Mouse (Mus musculus) embryonic facial prominence, embryonic 15.5 days (tissue): ENCODE measurements around the gene Zcchc10. TPM values are rescaled to one million over a fixed set of nuclear protein-coding genes. Genes with fewer than 3 reads are reported as not detected.
"Not testable (repeated sequence)": the region's sequence is repeated elsewhere in the genome, so short reads cannot be mapped to it uniquely, and the experiment has no call there.

Experiments used
- ATAC-seq: fragments of 200-750 bp; cut with Nextera tagmentation; 2 replicates; pipeline ENCODE4 v1.8.0; 2017; ENCODE audit warnings: low read depth, moderate TSS enrichment; ENCODE audit not compliant: insufficient number of reproducible peaks, low FRiP score, low TSS enrichment
- H3K27ac ChIP-seq: fragments of 300-500 bp; sonication (generic); replicated peaks from 2 replicates; pipeline ENCODE4 v1.5.1; 2015; ENCODE audit warnings: mild to moderate bottlenecking, inconsistent platforms
- H3K27me3 ChIP-seq: fragments of 300-500 bp; sonication (generic); 2 replicates; pipeline ENCODE4 v1.6.1; 2015; ENCODE audit warnings: inconsistent platforms
- H3K36me3 ChIP-seq: fragments of 300-500 bp; sonication (generic); 2 replicates; pipeline ENCODE4 v1.6.1; 2015; ENCODE audit warnings: mild to moderate bottlenecking, inconsistent platforms
- H3K4me1 ChIP-seq: fragments of 300-500 bp; sonication (generic); 2 replicates; pipeline ENCODE4 v1.6.1; 2015; ENCODE audit warnings: inconsistent platforms
- H3K4me2 ChIP-seq: fragments of 300-500 bp; sonication (generic); replicated peaks from 2 replicates; pipeline ENCODE4 v1.6.1; 2015; ENCODE audit warnings: mild to moderate bottlenecking, inconsistent platforms
- H3K4me3 ChIP-seq: fragments of 300-500 bp; sonication (generic); replicated peaks from 2 replicates; pipeline ENCODE4 v1.5.1; 2015; ENCODE audit warnings: mild to moderate bottlenecking, inconsistent platforms
- H3K9ac ChIP-seq: fragments of 300-500 bp; sonication (generic); 2 replicates; pipeline ENCODE4 v1.6.1; 2015; ENCODE audit warnings: inconsistent platforms
- H3K9me3 ChIP-seq: fragments of 300-500 bp; sonication (generic); replicated peaks from 2 replicates; pipeline ENCODE4 v1.6.1; 2016; ENCODE audit warnings: inconsistent platforms
- WGBS: fragments of 180-500 bp; shearing (Covaris S2); methylation state at CpG from one replicate; pipeline ENCODE4 v1.1.7; 2015; 5-methylcytosine and 5-hydroxymethylcytosine counted together
- polyA plus RNA-seq: library from polyadenylated mRNA; unstranded; fragments of >200 nt; fragmentation: Nextera tagmentation; extraction: Ambion mirVana; gene quantifications from 2 replicates; pipeline ENCODE4 v1.2.1, GENCODE M21; 2015

Gene Zcchc10
- polyA plus RNA-seq, 1 experiment from 2014 or later: 16.3 TPM

DNA sequence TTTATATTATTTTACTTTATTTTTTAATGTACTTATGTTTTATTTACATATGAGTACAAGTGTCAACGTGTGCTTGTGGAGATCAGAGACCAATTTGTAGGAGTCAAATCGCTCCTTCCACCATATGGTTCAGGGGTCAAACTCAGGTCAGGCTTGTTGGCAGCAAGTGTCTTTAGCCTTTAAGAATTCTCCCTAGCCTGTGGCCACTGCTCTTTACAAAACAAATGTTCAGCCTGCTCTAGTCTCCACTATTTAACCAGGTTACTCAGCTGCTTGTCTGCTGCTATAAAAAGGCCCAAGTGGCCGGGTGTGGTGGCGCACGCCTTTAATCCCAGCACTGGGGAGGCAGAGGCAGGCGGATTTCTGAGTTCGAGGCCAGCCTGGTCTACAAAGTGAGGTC, 6.4 kb upstream of the Zcchc10 start:
- Histone ChIP-seq H3K9ac (no peak overlapping the region), H3K4me3 (no peak overlapping the region), H3K36me3 (no peaks in the 10 kb centered on the region), H3K4me1 (no peaks in the 10 kb centered on the region), H3K4me2 (no peak overlapping the region), H3K27me3 (no peaks in the 10 kb centered on the region), H3K9me3 (no peaks in the 10 kb centered on the region), H3K27ac (no peak overlapping the region)
- ATAC-seq: no peak
- WGBS: 62% methylated on average over 7 of the region's 7 CpGs

- not testable (repeated sequence) for H3K9me3 ChIP-seq, H3K27me3 ChIP-seq, H3K27ac ChIP-seq, H3K4me3 ChIP-seq, H3K4me2 ChIP-seq, ATAC-seq, H3K36me3 ChIP-seq, H3K9ac ChIP-seq, H3K4me1 ChIP-seq
- WGBS: 94% methylated on average over 3 of the region's 3 CpGs
Measured at GRCm38 (mm10) chr11:53318568-53318967, 5.9 kb upstream of the Zcchc10 start.

- not testable (repeated sequence) for H3K4me2 ChIP-seq, H3K27me3 ChIP-seq, H3K4me1 ChIP-seq, H3K9ac ChIP-seq, H3K4me3 ChIP-seq, H3K36me3 ChIP-seq, ATAC-seq, H3K9me3 ChIP-seq, H3K27ac ChIP-seq
- 91% methylated on average over 13 of the region's 13 CpGs for WGBS
Measured at GRCm38 (mm10) chr11:53319867-53320266, 4.6 kb upstream of the Zcchc10 start.

DNA sequence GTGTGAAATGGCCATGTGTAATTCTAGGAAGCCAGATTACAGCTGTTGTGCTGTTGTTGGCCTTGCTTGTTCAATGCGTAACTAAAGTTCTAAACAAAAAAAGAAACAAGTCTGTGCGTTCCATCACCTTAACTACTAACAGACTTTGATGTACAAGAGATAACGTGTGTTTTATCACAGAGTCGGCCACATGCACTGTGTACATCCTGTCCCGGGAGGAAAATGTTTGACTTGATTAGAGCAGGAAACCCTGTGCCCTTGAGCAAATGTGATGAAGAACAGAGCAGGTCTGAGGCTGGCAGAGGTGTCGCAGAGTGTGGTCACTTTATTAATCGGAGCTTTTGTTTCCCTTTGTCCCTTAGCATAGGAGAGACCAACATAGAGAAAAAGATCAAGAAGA, 5.8 kb downstream of the Zcchc10 start:
- Histone ChIP-seq H3K9ac (no peak overlapping the region), H3K9me3 (no peaks in the 10 kb centered on the region), H3K27me3 (no peaks in the 10 kb centered on the region), H3K4me3 (no peak overlapping the region), H3K36me3 (peaks cover 56% of the 10 kb centered on the region), H3K4me1 (peaks cover 7% of the 10 kb centered on the region), H3K27ac (no peak overlapping the region), H3K4me2 (no peak overlapping the region)
- no peak for ATAC-seq
- WGBS: 78% methylated on average over 7 of the region's 7 CpGs

- Histone ChIP-seq H3K36me3 (peaks cover 56% of the 10 kb centered on the region), H3K27ac (no peak overlapping the region), H3K4me2 (no peak overlapping the region), H3K4me1 (no peaks in the 10 kb centered on the region), H3K4me3 (no peak overlapping the region), H3K9me3 (no peaks in the 10 kb centered on the region), H3K27me3 (no peaks in the 10 kb centered on the region), H3K9ac (no peak overlapping the region)
- WGBS: 87% methylated on average over 6 of the region's 6 CpGs
- no peak for ATAC-seq
Measured at GRCm38 (mm10) chr11:53331121-53331520, 6.6 kb downstream of the Zcchc10 start.

GRCm38 (mm10) chr11:53332076-53332680, 7.7 kb downstream of the Zcchc10 start:
- Histone ChIP-seq H3K9me3 (no peaks in the 10 kb centered on the region), H3K36me3 (peaks cover 52% of the 10 kb centered on the region), H3K27ac (no peak overlapping the region), H3K27me3 (no peaks in the 10 kb centered on the region), H3K4me3 (no peak overlapping the region), H3K4me1 (no peaks in the 10 kb centered on the region), H3K9ac (no peak overlapping the region), H3K4me2 (no peak overlapping the region)
- ATAC-seq: no peak
- 86% methylated on average over 14 of the region's 14 CpGs for WGBS

- Histone ChIP-seq H3K9ac (no peak overlapping the region), H3K4me3 (no peak overlapping the region), H3K27me3 (no peaks in the 10 kb centered on the region), H3K4me2 (no peak overlapping the region), H3K36me3 (peaks cover 24% of the 10 kb centered on the region), H3K4me1 (no peaks in the 10 kb centered on the region), H3K27ac (no peak overlapping the region), H3K9me3 (no peaks in the 10 kb centered on the region)
- WGBS: 55% methylated on average over 3 of the region's 3 CpGs
- no peak for ATAC-seq
Measured at GRCm38 (mm10) chr11:53335505-53336181, 11.2 kb downstream of the Zcchc10 start.

DNA sequence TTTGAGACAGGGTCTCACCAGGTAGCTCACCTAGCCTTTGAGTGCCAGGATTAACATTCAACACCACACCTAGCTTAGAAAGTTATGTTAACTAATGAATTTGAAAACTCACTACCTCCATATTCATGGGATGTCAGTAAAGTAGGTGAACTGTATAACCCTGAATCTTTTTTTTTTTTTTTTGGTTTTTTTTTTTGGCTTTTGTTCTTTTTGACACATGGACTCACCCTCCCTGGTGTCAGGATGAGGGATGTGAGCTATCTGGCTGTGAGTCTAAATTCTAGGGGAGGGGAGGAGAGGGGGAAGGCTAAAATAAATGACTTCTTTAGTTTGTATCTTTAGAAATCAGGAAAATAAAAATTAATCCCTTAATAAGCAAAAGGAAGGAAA, 11.7 kb downstream of the Zcchc10 start:
- no peak overlapping the region for H3K9ac ChIP-seq
- no peaks in the 10 kb centered on the region for H3K9me3 ChIP-seq
- H3K27me3 ChIP-seq: no peaks in the 10 kb centered on the region
- H3K4me2 ChIP-seq: no peak overlapping the region
- H3K36me3 ChIP-seq: peaks cover 19% of the 10 kb centered on the region
- H3K4me3 ChIP-seq: no peak overlapping the region
- H3K27ac ChIP-seq: no peak overlapping the region
- no peak for ATAC-seq
- H3K4me1 ChIP-seq: no peaks in the 10 kb centered on the region

DNA sequence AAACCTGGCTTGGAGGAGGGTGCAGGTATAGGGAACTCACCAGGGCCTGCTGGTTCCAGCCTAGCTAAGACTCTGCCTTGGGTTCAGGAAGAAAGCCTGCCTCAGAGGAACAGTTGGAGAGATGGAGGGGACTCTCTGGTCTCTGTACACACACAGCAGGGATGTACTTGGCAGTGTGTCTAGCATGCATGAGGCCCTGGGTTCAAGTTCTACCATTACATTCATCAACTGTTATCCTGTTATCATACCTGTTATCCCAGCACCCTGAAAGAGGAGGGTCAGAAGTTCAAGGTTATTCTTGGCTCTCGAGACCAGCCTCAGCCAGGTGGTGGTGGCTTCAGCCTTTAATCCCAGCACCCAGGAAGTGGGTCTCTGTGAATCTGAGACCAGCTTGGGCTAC, 12.4 kb downstream of the Zcchc10 start:
- no peak overlapping the region for H3K4me3 ChIP-seq
- 86% methylated on average over 1 of the region's 1 CpGs for WGBS

GRCm38 (mm10) chr11:53337684-53338083, 13.2 kb downstream of the Zcchc10 start:
- H3K9me3 ChIP-seq: no peaks in the 10 kb centered on the region
- 59% methylated on average over 8 of the region's 8 CpGs for WGBS
- ATAC-seq: no peak
- H3K36me3 ChIP-seq: peaks cover 6% of the 10 kb centered on the region; the same call in 1 of the 2 replicates
- H3K4me3 ChIP-seq: no peak overlapping the region
- no peak overlapping the region for H3K27ac ChIP-seq
- H3K4me1 ChIP-seq: no peaks in the 10 kb centered on the region
- H3K27me3 ChIP-seq: no peaks in the 10 kb centered on the region
- H3K4me2 ChIP-seq: no peak overlapping the region
- no peak overlapping the region for H3K9ac ChIP-seq

More for the DNA sequence above, 12.4 kb downstream of the Zcchc10 start:
- H3K4me2 ChIP-seq: no peak overlapping the region
- no peak overlapping the region for H3K27ac ChIP-seq
- no peaks in the 10 kb centered on the region for H3K9me3 ChIP-seq
- no peak for ATAC-seq
- peaks cover 11% of the 10 kb centered on the region; the same call in 1 of the 2 replicates for H3K36me3 ChIP-seq
- no peaks in the 10 kb centered on the region for H3K4me1 ChIP-seq
- no peak overlapping the region for H3K9ac ChIP-seq
- H3K27me3 ChIP-seq: no peaks in the 10 kb centered on the region

- H3K4me3 ChIP-seq, H3K9ac ChIP-seq, H3K27ac ChIP-seq, ATAC-seq, H3K4me1 ChIP-seq, H3K27me3 ChIP-seq, H3K36me3 ChIP-seq, H3K9me3 ChIP-seq, H3K4me2 ChIP-seq: not testable (repeated sequence)
- 83% methylated on average over 10 of the region's 10 CpGs for WGBS
Measured at GRCm38 (mm10) chr11:53341019-53341418, 16.5 kb downstream of the Zcchc10 start.

DNA sequence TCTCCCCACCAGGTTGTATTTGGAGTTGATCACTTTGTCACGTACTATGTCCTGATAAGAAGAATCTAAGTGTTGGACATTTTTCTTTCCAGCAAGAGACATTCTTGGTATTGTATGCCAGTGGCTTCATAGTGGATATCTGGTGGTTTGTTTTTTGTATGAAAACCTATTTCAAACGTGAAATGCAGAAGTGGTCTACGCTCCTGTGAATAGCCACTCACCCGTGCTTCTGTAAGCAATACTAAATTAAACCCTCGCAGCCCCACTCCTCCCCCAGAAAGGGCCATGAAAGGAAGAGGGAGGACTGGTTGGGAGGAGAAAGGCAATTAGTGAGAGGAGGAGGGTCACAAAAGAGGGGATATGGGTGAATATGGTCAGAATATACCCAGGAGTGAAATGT, 18.2 kb downstream of the Zcchc10 start:
- H3K4me3 ChIP-seq: no peak overlapping the region
- 56% methylated on average over 5 of the region's 5 CpGs for WGBS
- H3K4me2 ChIP-seq: no peak overlapping the region
- no peaks in the 10 kb centered on the region for H3K9me3 ChIP-seq
- ATAC-seq: no peak
- H3K27ac ChIP-seq: no peak overlapping the region
- H3K27me3 ChIP-seq: no peaks in the 10 kb centered on the region
- no peak overlapping the region for H3K9ac ChIP-seq
- no peaks in the 10 kb centered on the region for H3K36me3 ChIP-seq
- no peaks in the 10 kb centered on the region for H3K4me1 ChIP-seq
